Mouse (Mus musculus): ENCODE measurements around the gene Myh11.

DNA sequence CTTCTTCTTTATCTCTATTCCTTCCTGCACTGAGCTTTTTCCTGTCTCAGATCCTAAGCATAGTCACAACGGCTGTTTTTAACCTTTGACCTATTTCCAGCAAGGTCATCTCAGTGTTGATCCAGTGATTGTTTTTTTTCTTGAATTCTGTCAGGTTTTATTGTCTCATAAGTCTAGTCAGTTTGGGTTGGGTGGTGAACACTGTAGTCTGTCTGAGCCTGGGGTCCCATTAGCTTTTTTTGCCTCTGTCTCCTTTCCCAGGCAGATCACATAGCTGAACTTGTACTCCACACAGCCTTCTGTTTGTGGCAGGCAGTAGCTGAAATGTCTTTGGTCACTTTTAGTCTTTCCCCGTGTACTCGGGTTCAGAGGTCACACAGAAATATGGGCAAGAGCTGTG, 113.1 kb downstream of the Myh11 start:
- TF ChIP-seq POLR2A (IDR thresholded peaks at IDR 0.05; ENCODE audit: insufficient read depth, low read depth, low read length) (no peak), CTCF (IDR thresholded peaks at IDR 0.05) (no peak), EP300 (IDR thresholded peaks at IDR 0.05; ENCODE audit: insufficient read depth, low read depth, low read length) (no peak)
